Mouse (Mus musculus) forebrain, embryonic 14.5 days (tissue): ENCODE data around the gene Nr4a1. TPM values are rescaled to one million over a fixed set of nuclear protein-coding genes. Genes with fewer than 3 reads are reported as not detected.
A peak's percentile ranks its signal among the peaks of the same experiment; 100 is the strongest.

Source experiments
- ATAC-seq: fragments of 200-750 bp; cut with Nextera tagmentation; 2 replicates; pipeline ENCODE4 v1.8.0; 2017; ENCODE audit warnings: mild to moderate bottlenecking, moderate library complexity
- DNase-seq: peaks from one replicate; pipeline ENCODE4 v3.0.0-alpha.2; 2015; ENCODE audit warnings: low spot score
- H3K27ac ChIP-seq: fragments of 300-500 bp; sonication (generic); 2 replicates; pipeline ENCODE4 v1.5.1; 2014; ENCODE audit warnings: low read depth, mild to moderate bottlenecking, control low read depth, low read length, moderate library complexity
- H3K27me3 ChIP-seq: fragments of 300-500 bp; sonication (generic); replicated peaks from 2 replicates; pipeline ENCODE4 v1.6.1; 2014; ENCODE audit warnings: low read length, control low read depth, mixed read lengths; ENCODE audit not compliant: control insufficient read depth, insufficient read depth
- H3K36me3 ChIP-seq: fragments of 300-500 bp; sonication (generic); 2 replicates; pipeline ENCODE4 v1.6.1; 2014; ENCODE audit warnings: low read length, control low read depth; ENCODE audit not compliant: control insufficient read depth, insufficient read depth
- H3K4me1 ChIP-seq: fragments of 300-500 bp; sonication (generic); 2 replicates; pipeline ENCODE4 v1.6.1; 2014; ENCODE audit warnings: antibody characterized with exemption, low read length, control low read depth; ENCODE audit not compliant: control insufficient read depth, insufficient read depth
- H3K4me2 ChIP-seq: fragments of 300-500 bp; sonication (generic); 2 replicates; pipeline ENCODE4 v1.6.1; 2014; ENCODE audit warnings: mild to moderate bottlenecking, control low read depth, low read length
- H3K4me3 ChIP-seq: fragments of 300-500 bp; sonication (generic); 2 replicates; pipeline ENCODE4 v1.5.1; 2014; ENCODE audit warnings: low read depth, low read length, control low read depth
- H3K9ac ChIP-seq: fragments of 300-500 bp; sonication (generic); 2 replicates; pipeline ENCODE4 v1.6.1; 2014; ENCODE audit warnings: mild to moderate bottlenecking, low read length, control low read depth, moderate library complexity
- H3K9me3 ChIP-seq: fragments of 300-500 bp; sonication (generic); replicated peaks from 2 replicates; pipeline ENCODE4 v1.6.1; 2016; ENCODE audit warnings: low read length, control low read depth, mixed read lengths; ENCODE audit not compliant: control insufficient read depth
- WGBS: fragments of 180-500 bp; shearing (Covaris S2); extraction: QIAGEN DNeasy Blood & Tissue Kit; methylation state at CpG from one replicate; pipeline ENCODE4 v1.1.7; 2014; 5-methylcytosine and 5-hydroxymethylcytosine counted together
- polyA plus RNA-seq: library from polyadenylated mRNA; unstranded; fragments of >200 nt; fragmentation: Nextera tagmentation; extraction: Ambion mirVana; gene quantifications from 2 replicates; pipeline ENCODE4 v1.2.1, GENCODE M21; 2014

Gene Nr4a1
- polyA plus RNA-seq, 1 experiment from 2014 or later, result 2.1 TPM

DNA sequence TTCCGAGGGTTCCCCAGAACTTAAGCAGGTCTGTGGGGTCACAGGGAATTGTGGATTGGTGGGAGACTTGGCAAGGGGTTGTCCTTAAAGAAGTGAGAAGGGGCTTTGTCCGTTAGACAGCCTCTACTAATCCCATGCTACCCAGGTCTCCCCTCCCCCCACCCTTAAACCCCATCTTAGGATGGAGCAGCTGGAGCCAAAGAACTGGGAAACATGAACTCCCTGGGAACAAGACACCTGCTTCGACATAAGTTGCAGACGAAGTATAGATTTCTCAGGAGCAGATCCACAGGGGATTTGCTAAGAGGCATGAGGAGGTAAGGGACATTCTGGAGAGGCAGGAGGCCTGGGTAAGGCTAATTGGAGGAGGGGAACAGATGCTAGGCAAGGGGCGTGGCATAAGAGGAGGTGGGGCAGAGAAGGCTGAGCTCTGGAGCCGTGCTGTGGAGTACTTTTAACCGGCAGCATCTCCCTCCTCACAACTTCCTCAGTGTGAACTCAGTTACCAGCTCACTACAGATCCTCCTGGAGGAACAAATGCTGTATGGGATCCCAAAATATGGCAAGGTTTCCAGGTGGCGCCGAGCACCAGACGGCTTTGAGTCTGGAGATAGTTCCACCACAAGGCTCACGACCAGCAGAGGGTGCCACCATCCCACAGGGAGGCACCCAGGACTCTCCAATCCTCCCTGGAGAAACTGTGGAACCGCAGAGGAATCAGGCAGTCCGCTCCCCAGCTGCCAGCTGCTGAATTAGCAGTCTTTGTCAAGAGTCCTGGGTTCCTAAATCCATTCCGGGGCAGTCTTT lies 32.6 kb upstream of the Nr4a1 start:
- 1% methylated on average over 14 of the region's 14 CpGs for WGBS
- H3K9ac ChIP-seq, result no peak overlapping the region
- ATAC-seq (peak; percentile 65), DNase-seq (peak; percentile 87)
- peak overlapping the region; percentile 46 for H3K27ac ChIP-seq
- no peaks in the 10 kb centered on the region for H3K36me3 ChIP-seq
- peak overlapping the region; percentile 46 for H3K4me2 ChIP-seq
- H3K4me1 ChIP-seq, result peaks cover 24% of the 10 kb centered on the region
- H3K9me3 ChIP-seq, result no peaks in the 10 kb centered on the region
- H3K4me3 ChIP-seq, result peak overlapping the region; percentile 11; the same call in 1 of the 2 replicates
- H3K27me3 ChIP-seq, result 0 out of 2 replicates have a peak, but pooled peaks cover 5% of the 10 kb centered on the region

GRCm38 (mm10) chr15:101222897-101223482 lies 31.1 kb upstream of the Nr4a1 start:
- Histone ChIP-seq H3K27me3 (0 out of 2 replicates have a peak, but pooled peaks cover 5% of the 10 kb centered on the region), H3K4me1 (peaks cover 24% of the 10 kb centered on the region), H3K36me3 (no peaks in the 10 kb centered on the region), H3K9ac (no peak overlapping the region), H3K9me3 (no peaks in the 10 kb centered on the region), H3K27ac (no peak overlapping the region), H3K4me3 (no peak overlapping the region), H3K4me2 (0 out of 2 replicates have a peak overlapping the region, but pooled peaks have one; percentile 95)
- ATAC-seq (no peak), DNase-seq (no peak)
- 53% methylated on average over 13 of the region's 13 CpGs for WGBS

DNA sequence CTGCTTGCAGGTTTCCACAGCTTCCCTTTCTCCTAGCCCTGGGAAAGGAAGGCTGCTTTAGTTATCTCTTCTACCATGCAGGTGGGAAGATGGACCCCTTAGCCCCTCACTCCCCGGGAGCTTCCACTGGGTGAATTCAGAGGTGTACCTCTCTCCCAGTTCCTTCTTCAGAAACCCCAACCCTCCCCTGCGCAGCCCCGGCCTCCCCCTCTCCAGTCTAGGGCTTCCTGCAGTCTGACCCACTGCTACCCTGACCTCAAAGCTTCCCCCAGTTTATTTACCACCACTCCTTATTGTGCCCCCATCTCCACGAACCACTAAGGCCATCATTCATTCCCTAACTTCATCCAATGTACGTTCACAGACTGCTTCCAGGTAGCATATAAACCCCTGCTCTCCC lies 30.5 kb upstream of the Nr4a1 start:
- 7% methylated on average over 5 of the region's 5 CpGs for WGBS
- DNase-seq, result no peak
- no peaks in the 10 kb centered on the region for H3K36me3 ChIP-seq
- peak overlapping the region; percentile 79 for H3K9ac ChIP-seq
- peak overlapping the region; percentile 95 for H3K4me2 ChIP-seq
- no peaks in the 10 kb centered on the region for H3K9me3 ChIP-seq
- peaks cover 24% of the 10 kb centered on the region for H3K4me1 ChIP-seq
- no peak; the same call in 1 of the 2 replicates for ATAC-seq
- 0 out of 2 replicates have a peak, but pooled peaks cover 5% of the 10 kb centered on the region for H3K27me3 ChIP-seq
- H3K27ac ChIP-seq, result no peak overlapping the region
- H3K4me3 ChIP-seq, result peak overlapping the region; percentile 75

- H3K4me2 ChIP-seq, result peak within 1 kb of the TSS; percentile 95
- 0 out of 2 replicates have a peak, but pooled peaks cover 5% of the 10 kb centered on the region for H3K27me3 ChIP-seq
- no peaks in the 10 kb centered on the region for H3K9me3 ChIP-seq
- H3K4me1 ChIP-seq, result peaks cover 24% of the 10 kb centered on the region
- H3K27ac ChIP-seq, result 0 out of 2 replicates have a peak within 1 kb of the TSS, but pooled peaks have one; percentile 27
- peak within 1 kb of the TSS; percentile 75 for H3K4me3 ChIP-seq
- peak within 1 kb of the TSS; percentile 79 for H3K9ac ChIP-seq
- DNase-seq (peak; percentile 86), ATAC-seq (peak; percentile 81)
- H3K36me3 ChIP-seq, result no peaks in the 10 kb centered on the region
- WGBS, result under 1% methylated on average over 75 of the region's 77 CpGs
Measured at GRCm38 (mm10) chr15:101224006-101224906, 29.8 kb upstream of the Nr4a1 start, which contains the start of gene Grasp. TSS of gene Grasp (plus strand) at chr15:101224188.

GRCm38 (mm10) chr15:101224977-101225376 lies 29.1 kb upstream of the Nr4a1 start:
- H3K4me1 ChIP-seq, result peaks cover 24% of the 10 kb centered on the region
- peak overlapping the region; percentile 95 for H3K4me2 ChIP-seq
- H3K27ac ChIP-seq, result no peak overlapping the region
- 0 out of 2 replicates have a peak, but pooled peaks cover 5% of the 10 kb centered on the region for H3K27me3 ChIP-seq
- H3K36me3 ChIP-seq, result no peaks in the 10 kb centered on the region
- DNase-seq, result no peak
- H3K9me3 ChIP-seq, result no peaks in the 10 kb centered on the region
- peak overlapping the region; percentile 79 for H3K9ac ChIP-seq
- ATAC-seq, result no peak
- 6% methylated on average over 14 of the region's 14 CpGs for whole genome bisulfite sequencing
- H3K4me3 ChIP-seq, result peak overlapping the region; percentile 75

GRCm38 (mm10) chr15:101227971-101228370 lies 26.1 kb upstream of the Nr4a1 start:
- 16% methylated on average over 7 of the region's 7 CpGs for WGBS
- Histone ChIP-seq H3K27me3 (0 out of 2 replicates have a peak, but pooled peaks cover 5% of the 10 kb centered on the region), H3K27ac (no peak overlapping the region), H3K4me2 (no peak overlapping the region), H3K4me3 (no peak overlapping the region), H3K9me3 (no peaks in the 10 kb centered on the region), H3K9ac (no peak overlapping the region), H3K4me1 (peaks cover 12% of the 10 kb centered on the region), H3K36me3 (0 out of 2 replicates have a peak, but pooled peaks cover 5% of the 10 kb centered on the region)
- ATAC-seq (no peak), DNase-seq (no peak)

- 0 out of 2 replicates have a peak, but pooled peaks cover 2% of the 10 kb centered on the region for H3K27me3 ChIP-seq
- no peak overlapping the region for H3K27ac ChIP-seq
- no peak overlapping the region for H3K4me2 ChIP-seq
- peaks cover 3% of the 10 kb centered on the region; the same call in 1 of the 2 replicates for H3K4me1 ChIP-seq
- H3K9me3 ChIP-seq, result no peaks in the 10 kb centered on the region
- H3K36me3 ChIP-seq, result 0 out of 2 replicates have a peak, but pooled peaks cover 5% of the 10 kb centered on the region
- no peak overlapping the region for H3K4me3 ChIP-seq
- H3K9ac ChIP-seq, result no peak overlapping the region
- DNase-seq (no peak), ATAC-seq (no peak)
- WGBS, result 90% methylated on average over 21 of the region's 21 CpGs
Measured at GRCm38 (mm10) chr15:101228866-101229590, 25.0 kb upstream of the Nr4a1 start.

DNA sequence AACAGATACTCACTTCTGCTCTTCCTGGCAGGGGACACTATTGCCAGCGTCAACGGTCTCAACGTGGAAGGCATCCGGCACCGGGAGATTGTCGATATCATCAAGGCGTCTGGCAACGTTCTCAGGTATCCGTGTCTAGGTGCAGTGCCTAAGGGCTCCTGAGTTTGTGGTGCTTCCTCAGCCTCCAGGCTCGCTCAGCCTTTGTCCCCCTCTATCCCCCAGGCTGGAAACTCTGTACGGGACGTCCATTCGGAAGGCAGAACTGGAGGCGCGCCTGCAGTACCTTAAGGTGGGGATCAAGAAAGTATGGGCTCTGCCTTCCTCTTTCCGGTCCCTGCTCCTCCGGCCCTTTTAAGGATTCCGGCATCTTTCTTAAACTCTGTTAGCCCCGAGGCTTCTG lies 23.6 kb upstream of the Nr4a1 start:
- WGBS, result 96% methylated on average over 19 of the region's 19 CpGs
- Histone ChIP-seq H3K4me1 (peaks cover 4% of the 10 kb centered on the region; the same call in 1 of the 2 replicates), H3K27me3 (no peaks in the 10 kb centered on the region), H3K4me3 (no peak overlapping the region), H3K4me2 (no peak overlapping the region), H3K9me3 (no peaks in the 10 kb centered on the region), H3K9ac (no peak overlapping the region), H3K27ac (no peak overlapping the region), H3K36me3 (0 out of 2 replicates have a peak, but pooled peaks cover 5% of the 10 kb centered on the region)
- DNase-seq (no peak), ATAC-seq (no peak)
